Mouse (Mus musculus) left cerebral cortex, adult 2 months (tissue): ENCODE measurements around the gene Flt1. TPM values are rescaled to one million over a fixed set of nuclear protein-coding genes. Genes with fewer than 3 reads are reported as not detected.
"Not testable (repeated sequence)": the region's sequence is repeated elsewhere in the genome, so short reads cannot be mapped to it uniquely, and the experiment has no call there.

ENCODE experiments used
- DNase-seq, 2 experiments: peaks; one replicate each; pipeline ENCODE4 v3.0.0; 2021 to 2022; ENCODE audit warnings: low spot score in 2 of 2, mixed read lengths in 1 of 2; ENCODE audit errors: extremely low spot score in 1 of 2
- H3K27ac ChIP-seq: fragments of 200-600 bp; 2 replicates; pipeline ENCODE4 v1.8.1; 2022
- H3K4me3 ChIP-seq: fragments of 200-600 bp; 2 replicates; pipeline ENCODE4 v1.8.1; 2022
- CTCF ChIP-seq: fragments of 200-600 bp; IDR thresholded peaks from 2 replicates; pipeline ENCODE4 v1.8.1; 2022; ENCODE audit warnings: antibody characterized with exemption, mild to moderate bottlenecking, moderate library complexity
- intact Hi-C: fragments of 180-260 bp; cut with DNase I; formaldehyde crosslinking; loops from one replicate; pipeline ENCODE4 v1.15.1; 2025
- total RNA-seq, 2 experiments: library from RNA; stranded (reverse); gene quantifications; 2 replicates each; pipeline ENCODE4 v1.2.3; 2021

Gene Flt1
- total RNA-seq, 2 experiments from 2014 or later: 35.2 to 37.9 TPM

DNA sequence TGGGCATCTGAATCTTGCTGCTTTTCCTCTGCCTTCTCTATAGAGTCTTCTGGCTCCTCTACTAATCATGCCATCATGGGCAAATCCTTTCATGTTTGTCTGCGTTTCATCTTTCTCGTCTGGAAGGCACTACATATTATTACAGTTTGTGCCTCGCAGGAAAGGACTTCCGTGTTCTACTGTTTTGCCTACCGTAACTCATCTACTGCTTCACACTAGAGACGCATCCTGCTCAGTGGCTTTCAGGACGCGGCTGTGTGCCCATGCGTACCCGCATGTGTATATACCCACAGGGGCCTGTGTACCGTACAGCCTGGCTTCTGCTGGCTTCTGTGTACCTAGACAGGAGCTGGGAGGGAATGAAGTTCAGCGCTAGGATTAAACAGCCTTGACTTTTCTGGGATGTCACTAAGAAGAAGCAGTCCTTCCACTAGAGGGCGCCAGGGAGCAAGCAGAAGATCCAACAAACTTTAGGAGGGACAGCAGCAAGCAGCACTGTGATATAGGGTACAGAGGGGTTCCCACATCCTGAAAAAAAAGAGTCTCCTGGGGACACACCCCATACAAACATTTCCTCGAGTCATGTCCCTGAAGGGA lies 142.0 kb downstream of the Flt1 start:
- intact Hi-C loops: loop anchor here (2.0 kb wide), 1 partner anchor 265 kb away; no protein-coding TSS in a partner anchor

DNA sequence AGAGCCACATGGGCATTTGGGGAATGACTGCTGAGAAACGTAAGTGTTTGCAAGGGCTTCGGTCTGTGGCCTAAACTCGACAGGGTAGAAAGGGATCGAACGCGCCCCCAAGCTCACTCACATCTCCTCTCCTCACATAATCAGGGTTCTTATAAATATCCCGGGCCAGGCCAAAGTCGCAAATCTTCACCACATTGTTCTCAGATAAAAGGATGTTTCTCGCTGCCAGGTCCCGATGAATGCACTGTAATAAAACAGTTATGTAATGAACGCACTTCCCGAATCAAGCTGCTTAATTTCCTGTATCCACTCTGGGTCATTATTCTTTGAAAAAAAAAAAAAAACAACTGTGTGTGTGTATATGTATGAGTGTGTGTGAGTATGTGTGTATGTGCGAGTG lies 145.6 kb downstream of the Flt1 start:
- no peak overlapping the region for H3K4me3 ChIP-seq
- intact Hi-C loops: no loop called here
- DNase-seq: no peak
- TF ChIP-seq CTCF: no peak
- no peak overlapping the region for H3K27ac ChIP-seq

More for the DNA sequence above, 142.0 kb downstream of the Flt1 start:
- peak; percentile 82 for TF ChIP-seq CTCF
- DNase-seq: peak; percentile 72 to 85
- H3K27ac ChIP-seq: no peak overlapping the region
- no peak overlapping the region for H3K4me3 ChIP-seq

DNA sequence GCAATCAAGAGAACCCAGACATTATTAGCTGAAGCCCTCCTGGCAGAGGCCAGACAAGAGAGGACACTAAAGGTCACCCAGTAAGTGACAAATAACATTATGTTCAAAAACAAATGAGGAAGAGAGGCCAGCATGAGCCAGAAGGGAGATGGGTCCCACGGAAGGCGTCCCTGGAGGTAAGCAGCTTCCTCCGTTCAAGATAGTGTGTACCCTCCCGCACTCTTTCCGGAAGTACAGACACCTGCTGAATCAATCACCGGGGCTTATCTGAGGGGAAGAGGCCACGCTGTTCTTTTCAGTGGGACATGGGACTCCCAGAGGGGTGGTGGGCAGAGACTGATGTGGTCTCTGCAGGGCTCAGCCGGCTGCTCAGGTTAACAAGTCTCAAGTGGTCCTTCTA lies 146.1 kb downstream of the Flt1 start:
- Histone ChIP-seq H3K27ac (no peak overlapping the region), H3K4me3 (no peak overlapping the region)
- TF ChIP-seq CTCF: no peak
- intact Hi-C loops: loop anchor here (10.0 kb wide), 1 partner anchor 365 kb away; no protein-coding TSS in a partner anchor
- DNase-seq: no peak

DNA sequence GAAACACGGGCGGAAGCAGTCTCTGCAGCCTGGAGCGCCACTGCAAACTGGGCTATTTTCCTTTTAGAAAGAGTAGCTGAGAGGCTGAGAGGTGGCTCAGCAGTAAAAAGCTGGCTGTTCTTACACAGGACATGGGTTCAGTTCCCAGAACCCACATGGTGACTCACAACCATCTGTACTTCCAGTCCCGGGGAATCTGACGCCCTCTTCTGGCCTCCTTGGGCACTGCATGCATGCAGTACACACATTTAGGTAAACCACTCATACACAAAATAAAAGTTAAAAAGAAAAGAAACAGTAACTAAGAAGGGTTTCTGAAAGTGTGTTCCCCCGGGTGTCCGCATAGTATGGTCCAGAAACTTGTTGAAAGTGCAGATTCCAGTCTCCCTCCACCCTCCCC lies 146.7 kb downstream of the Flt1 start:
- no peak for DNase-seq
- intact Hi-C loops: loop anchor here (10.0 kb wide), 1 partner anchor 366 kb away; no protein-coding TSS in a partner anchor
- H3K4me3 ChIP-seq: no peak overlapping the region
- no peak overlapping the region for H3K27ac ChIP-seq
- TF ChIP-seq CTCF: peak; percentile 3; the same call in 1 of the 2 replicates

DNA sequence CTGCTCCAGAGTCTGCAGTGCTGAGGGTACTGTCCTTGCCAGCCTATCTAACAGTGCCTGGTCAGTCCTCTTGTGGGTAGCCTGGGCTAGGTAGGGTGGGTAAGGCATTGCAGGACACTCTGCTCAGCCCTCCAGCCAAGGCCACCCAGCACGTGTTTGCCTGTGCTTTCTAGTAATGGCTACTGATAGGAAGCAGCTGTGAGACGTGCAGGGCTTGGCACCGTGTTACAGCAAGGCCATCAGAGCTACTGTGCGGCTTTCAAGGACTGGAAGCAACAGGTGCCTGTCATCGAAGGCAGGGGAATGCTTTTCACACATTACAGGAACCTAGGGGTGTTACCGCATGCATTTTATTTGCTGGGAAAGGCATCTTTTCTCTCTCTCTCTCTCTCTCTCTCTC lies 148.8 kb downstream of the Flt1 start:
- no peak for DNase-seq
- no peak for TF ChIP-seq CTCF
- Histone ChIP-seq H3K27ac (no peak overlapping the region), H3K4me3 (no peak overlapping the region)
- intact Hi-C loops: loop anchor here (10.0 kb wide), 1 partner anchor 368 kb away; no protein-coding TSS in a partner anchor

DNA sequence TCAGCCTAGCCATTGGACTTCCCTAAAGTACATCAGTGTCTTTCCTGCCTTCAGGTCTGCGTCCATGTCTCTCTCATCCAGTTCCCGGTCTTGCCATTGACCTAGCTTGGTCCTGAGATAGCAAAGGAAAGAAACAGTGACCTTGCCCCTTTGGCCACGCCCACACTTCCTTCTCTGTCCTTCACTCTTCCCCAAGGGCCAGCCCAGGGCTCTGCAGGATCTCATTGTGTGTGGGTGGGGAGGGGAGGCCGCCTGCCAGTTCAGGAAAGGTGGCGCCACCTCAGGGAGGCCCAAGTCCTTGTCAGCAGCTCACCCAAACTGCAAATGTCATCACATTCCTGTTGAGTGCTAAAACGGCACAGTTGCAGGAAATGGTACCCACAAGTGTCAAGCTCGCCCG lies 151.3 kb downstream of the Flt1 start:
- TF ChIP-seq CTCF: no peak
- intact Hi-C loops: loop anchor here (10.0 kb wide), 1 partner anchor 370 kb away; no protein-coding TSS in a partner anchor
- H3K27ac ChIP-seq: no peak overlapping the region
- no peak for DNase-seq
- no peak overlapping the region for H3K4me3 ChIP-seq

DNA sequence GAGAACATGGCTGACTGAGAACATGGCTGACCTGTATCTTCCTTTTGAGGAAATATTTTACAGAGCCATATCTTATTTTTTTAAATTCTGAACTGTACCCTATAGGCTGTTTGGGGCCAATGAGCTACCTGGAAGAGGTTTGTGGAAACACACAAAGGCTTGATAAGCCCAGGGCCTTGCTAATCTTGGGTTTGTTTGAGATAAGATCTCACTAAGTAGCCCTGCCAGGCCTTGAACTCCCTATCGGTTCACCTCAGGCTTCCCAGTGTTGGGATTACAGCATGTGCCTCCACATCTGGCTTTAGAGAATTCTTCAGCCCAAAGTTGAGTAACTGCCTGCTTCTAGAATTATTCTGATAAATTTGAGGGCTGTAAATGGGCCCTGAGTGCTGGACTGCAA lies 152.3 kb downstream of the Flt1 start:
- no peak for TF ChIP-seq CTCF
- Histone ChIP-seq H3K4me3 (no peak overlapping the region), H3K27ac (no peak overlapping the region)
- DNase-seq: no peak
- intact Hi-C loops: loop anchor here (10.0 kb wide), 1 partner anchor 371 kb away; no protein-coding TSS in a partner anchor

DNA sequence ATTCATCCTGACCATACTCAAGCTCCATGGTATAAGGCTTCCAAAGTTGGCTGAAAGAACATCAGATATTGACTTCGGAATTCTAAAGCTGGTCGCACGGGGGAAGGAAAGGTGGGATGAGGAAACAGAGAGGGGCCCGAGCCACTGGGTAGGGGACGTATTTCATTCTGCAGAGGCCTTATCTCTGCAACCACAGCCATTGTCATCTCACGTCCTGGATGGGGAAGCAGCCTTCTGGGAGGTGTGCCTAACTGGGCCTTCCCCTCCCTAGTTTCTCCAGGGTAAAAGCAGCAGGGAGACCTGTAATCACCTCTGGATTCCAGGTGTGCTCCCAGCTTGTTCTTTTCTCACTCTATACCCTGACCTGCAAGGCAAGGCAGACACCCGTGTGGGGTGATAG lies 153.1 kb downstream of the Flt1 start:
- intact Hi-C loops: loop anchor here (10.0 kb wide), 1 partner anchor 372 kb away; no protein-coding TSS in a partner anchor
- Histone ChIP-seq H3K4me3 (no peak overlapping the region), H3K27ac (no peak overlapping the region)
- no peak for DNase-seq
- no peak for TF ChIP-seq CTCF

DNA sequence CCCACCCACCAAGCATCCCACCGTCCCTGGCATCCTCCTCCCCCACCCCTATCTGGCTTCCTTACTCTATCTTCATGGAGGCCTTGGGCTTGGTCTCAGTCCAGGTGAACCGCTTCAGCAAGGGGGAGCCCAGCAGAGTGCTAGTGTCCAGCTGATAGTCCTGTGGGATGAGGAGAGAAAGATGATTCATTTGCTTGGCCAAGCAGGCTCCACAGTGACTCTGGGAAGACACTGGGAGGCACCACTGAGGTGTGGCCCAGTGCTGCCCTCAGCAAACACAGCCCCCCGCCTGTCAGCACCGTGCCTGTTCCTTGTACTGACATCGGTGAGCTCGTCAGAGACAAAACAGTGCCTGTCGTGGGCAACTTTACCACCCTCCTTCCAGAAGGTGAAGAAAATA lies 159.5 kb downstream of the Flt1 start:
- DNase-seq: no peak
- Histone ChIP-seq H3K27ac (no peak overlapping the region), H3K4me3 (no peak overlapping the region)
- intact Hi-C loops: no loop called here
- TF ChIP-seq CTCF: no peak

DNA sequence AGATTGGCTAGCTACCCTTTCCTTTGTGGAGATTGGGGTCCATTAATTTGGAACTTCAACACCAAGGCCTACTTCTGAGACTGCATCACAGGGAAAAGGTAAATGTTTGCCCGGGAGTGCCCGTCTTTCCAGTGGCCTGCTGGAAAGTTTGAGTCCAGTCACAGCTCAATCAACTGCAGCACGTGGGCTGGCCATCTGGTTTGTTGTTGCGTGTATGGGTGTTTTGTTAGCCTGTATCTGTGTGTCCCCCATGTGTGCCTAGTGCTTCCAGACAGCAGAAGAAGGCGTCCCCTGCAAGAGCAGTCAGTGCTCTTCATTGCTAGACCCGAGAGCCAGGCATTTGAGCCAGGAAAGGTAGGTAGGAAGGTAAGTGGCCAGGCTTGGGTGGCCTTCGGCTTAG lies 160.4 kb downstream of the Flt1 start:
- Histone ChIP-seq H3K4me3 (no peak overlapping the region), H3K27ac (no peak overlapping the region)
- DNase-seq: peak; percentile 28 to 47
- no peak for TF ChIP-seq CTCF
- intact Hi-C loops: no loop called here

DNA sequence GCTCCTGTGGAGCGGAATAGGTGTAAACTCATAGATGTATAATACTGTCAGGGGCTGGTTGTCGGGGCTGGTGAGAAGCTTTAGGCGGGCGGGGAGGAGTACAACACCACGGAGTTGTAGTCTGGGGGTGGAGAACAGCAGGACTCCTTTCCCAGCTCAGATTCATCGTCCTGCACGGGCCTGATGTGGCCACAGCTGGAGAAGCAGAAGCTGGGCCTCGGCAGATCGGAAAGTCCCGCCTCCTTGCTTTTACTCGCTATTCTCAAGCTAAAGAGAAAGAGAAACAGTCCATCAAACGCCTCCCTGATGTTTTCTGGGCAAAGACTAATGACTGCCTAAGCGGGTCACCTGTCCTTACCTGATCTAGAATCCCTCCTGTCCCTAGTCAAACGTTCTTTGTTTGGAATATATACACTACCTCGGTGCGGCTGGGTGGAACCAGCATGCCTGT lies 161.6 kb downstream of the Flt1 start:
- intact Hi-C loops: no loop called here
- DNase-seq: no peak
- Histone ChIP-seq H3K27ac (no peak overlapping the region), H3K4me3 (no peak overlapping the region)
- TF ChIP-seq CTCF: no peak

DNA sequence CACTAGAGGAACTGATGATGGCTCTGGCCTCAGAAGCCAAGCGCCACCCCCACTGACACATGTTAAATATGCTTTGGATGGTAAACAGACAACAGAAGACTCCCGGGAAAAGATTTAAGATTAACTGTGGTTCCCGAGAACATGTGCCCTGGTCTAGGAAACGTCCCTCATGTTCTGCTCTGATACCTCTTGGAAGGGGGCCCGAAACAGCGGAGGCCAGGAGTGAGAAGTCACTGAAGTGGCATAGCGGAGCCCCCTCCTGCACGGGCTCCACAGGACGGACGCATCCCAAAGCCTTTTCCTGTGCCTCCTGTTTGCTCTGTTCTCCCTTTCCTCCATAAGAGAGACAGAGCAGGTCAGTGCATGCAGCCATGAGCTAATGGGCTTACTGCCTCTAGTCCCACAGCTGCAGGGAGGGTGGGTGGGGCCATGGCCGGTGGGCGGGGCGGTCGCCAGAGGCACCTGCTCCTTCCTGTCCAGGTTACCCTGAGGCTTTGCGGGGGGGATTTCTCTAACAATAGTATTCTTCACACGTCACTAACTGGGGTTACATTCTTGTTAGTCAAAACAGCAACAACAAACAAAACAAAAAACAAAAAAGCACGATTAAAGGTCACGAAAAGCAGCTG lies 162.2 kb downstream of the Flt1 start:
- DNase-seq: no peak
- no peak overlapping the region for H3K4me3 ChIP-seq
- no peak for TF ChIP-seq CTCF
- intact Hi-C loops: no loop called here
- no peak overlapping the region for H3K27ac ChIP-seq

DNA sequence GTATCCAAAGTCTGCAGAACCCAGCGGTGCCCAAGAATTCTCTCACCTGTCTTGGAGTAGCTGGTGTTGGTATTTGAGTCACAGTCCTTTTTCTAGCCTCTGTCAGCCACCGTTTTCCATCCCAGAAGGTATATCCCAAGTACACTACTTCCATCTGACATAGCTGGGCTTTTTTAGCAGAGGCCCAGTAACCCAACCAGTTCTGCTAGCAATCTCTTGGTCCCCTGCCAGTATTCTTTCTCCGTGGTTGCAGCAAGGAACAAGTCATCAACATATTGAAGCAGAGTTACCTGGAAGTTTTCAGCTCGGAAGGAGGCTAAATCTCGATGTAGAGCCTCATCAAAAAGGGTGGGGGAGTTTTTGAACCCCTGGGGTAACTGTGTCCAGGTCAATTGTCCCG lies 168.2 kb downstream of the Flt1 start:
- intact Hi-C loops, H3K4me3 ChIP-seq, H3K27ac ChIP-seq, DNase-seq: not testable (repeated sequence)
